Mouse (Mus musculus) 3134 (cell line): ENCODE data around the gene Bzw2.
"Not testable (repeated sequence)": the region's sequence is repeated elsewhere in the genome, so short reads cannot be mapped to it uniquely, and the experiment has no call there.

Experiments used
- DNase-seq: peaks from one replicate; pipeline ENCODE4 v3.0.0-alpha.2; 2011; ENCODE audit warnings: low spot score; ENCODE audit not compliant: insufficient read length; ENCODE audit errors: extremely low read depth

Bzw2 gene

DNA sequence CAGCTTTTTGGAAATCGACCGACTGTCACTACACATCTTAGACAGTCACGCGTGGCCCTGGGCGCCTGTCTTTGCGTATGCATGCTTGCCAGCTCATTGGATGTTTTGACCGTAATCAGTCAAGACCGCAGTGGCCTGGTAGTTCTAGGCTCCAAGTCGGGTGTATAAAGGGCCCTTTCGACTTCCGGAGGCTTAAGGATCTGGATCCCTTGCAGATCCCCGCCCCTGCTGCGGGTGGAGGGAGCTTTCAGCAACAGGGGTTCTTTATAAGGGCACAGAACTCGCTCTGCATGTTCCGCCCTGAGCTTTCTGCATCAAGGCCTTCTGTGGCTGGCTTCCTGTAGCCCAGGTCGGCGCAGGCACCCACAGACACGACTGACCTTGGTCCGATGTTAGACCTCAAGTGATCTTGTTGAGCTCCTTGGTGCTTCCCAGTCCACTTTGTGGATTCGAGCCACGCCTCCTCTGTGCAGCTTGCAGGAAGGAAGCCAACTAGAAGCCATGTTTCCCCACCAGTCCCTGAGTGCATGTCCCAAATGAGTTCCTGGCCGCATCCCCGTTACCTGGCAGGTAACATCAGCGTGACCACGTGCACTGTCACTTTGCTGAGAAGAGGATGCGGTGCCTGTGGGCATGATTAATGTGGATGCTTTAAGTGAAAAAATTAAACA, at the start of gene Bzw2:
Gene Bzw2, minus strand, starts transcription at position 443 of the 671 bp plus-strand sequence.
- peak; percentile 88 for DNase-seq

DNA sequence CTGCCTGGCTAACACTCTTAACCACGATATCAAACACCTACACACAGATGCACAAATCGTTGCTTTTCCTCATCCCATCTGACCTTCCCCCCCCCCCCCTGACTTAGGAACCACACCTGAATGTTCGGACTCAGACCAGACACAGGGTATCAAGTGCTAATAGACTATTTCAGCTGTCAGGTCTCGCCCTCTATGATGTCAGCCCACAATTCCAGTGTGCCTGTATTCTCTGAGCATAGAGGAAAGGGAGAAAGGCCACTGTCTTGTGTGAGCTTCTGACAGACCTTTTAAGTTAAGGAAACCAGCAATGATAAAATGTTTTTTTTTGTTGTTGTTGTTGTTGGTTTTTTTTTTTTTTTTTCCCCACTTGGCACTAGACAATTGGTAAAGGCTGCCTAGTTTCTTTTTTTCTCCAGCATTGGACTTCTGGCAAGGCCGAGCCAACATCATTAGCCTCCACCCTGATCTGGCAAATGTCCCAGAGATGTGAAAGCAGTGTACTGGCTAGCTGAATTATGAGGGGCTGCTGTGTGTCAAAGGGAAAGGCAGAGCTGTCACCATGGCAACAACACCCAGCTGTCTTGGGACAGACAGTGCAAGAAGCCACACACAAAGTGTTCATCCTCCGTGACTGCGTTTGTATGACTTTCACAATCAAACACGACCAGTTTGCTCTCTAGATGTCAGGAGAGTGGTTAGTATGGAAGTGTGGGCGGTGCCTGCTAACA, 49.4 kb upstream of the Bzw2 start:
- DNase-seq, result no peak

DNA sequence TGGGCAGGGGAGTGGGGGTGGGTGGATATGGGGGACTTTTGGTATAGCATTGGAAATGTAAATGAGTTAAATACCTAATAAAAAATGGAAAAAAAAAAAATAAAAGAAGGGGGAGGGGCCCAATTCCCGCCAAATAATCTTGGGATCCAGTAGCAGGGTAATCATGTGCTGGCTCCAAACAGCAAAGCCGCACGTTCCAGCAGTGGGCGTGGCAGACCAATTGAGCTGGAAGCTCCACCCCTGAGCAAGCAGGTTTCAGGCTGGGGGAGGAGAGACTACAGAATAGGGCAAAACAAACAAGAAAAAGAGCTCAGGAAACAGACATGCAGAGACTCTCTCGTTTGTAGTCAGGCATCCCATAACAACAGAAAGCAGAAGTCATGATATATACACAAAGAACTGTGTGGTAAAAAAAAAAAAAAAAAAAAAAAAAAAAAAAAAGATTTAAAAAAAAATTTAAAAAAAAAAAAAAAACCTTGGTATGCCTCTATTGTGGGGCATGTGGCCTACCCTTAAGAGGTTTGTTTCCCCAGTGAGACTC, 47.8 kb upstream of the Bzw2 start:
- DNase-seq, result not testable (repeated sequence)

DNA sequence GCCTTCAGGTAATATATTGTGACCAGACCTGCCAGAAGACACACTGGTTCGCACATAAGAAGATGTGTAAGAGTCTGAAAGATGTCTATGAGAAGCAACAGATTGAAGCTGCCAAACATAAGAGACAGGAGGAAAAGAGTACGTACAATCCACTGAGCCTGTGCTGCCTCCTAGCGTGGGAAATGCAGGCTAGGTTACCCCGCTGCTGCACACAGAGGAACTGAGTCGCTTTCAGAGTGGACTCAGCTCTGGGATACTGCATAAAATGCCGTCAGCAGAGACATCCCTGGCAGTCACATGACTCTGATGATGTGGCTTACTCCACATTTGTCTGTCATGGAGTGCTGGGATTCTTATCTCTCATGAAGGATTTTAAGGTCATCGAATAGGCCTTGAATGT, 37.1 kb upstream of the Bzw2 start:
- no peak for DNase-seq

DNA sequence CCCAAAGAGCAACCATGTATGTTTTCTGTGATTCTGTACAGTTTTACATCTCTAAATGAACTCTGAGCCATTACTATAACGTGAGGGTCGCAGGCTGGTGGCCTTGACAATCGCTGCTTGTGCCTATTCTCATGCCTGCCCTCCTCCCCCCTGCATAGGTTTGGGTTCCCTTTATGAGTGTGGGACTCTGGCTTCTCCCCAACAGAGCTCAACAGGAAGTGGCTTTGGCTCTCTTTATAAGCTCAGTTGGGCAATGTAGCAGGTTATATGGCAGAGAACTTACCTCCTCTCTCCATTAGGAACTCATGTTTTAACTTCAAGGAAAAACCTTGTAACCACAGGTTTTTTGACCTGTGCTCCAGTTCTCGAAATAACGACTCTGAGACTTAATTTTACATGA, 32.5 kb upstream of the Bzw2 start:
- DNase-seq, result no peak

DNA sequence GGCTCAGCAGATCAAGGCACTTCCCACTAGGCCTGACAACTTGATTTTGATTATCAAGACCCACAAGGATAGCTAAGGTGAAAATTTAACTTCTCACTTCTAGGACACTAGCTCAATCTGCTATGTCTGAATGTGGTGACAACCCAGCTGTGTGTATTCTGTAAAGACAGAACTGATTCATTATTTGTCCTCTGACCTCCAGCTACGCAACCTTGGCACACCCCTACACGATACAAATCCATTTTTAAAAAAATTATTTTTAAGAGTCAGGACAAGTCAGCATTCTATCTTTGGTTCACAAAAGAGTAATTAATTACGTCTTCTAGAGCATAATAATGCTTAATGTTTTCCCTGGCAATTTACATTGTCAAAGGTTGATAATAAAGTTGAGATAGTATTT, 31.7 kb upstream of the Bzw2 start:
- no peak for DNase-seq

DNA sequence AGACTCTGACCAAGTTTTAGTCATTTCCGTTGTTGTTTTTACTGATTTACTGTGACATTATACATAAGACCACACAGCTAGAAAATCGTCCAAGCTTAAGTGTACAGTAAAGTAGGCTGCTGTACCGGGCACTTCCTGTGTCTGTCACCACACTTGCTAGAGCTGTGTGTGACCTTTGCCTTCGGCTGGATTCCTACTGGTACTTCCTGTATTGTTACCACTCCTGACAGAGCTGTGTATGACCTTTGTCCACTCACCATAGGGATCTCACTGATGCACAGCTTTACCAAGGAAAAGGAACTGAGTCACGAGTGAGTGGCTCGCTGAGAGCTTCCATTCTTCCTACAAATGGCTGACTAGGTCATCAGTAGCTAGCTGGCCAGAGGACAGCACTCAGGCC, 29.2 kb upstream of the Bzw2 start:
- DNase-seq, result no peak

DNA sequence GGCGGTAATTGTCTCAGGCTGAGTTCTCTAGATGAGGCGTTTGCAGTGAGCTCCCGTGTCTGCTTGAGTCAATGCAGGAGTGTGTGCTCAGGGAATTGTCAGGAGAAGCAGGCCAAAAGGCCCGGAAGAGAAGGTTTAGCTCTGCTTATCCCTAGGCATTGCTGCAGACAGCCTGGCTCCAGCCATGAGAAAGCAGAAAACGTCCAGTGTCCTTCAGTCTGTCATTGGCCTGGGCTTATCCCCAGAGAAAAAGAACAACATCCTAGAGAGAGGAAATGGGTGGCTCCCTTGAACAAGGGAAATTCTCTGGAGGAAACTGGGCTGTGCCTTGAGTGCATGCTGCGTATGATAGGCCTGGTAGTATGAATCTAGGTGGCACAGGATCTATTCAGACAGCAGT, 24.7 kb upstream of the Bzw2 start:
- DNase-seq, result no peak

DNA sequence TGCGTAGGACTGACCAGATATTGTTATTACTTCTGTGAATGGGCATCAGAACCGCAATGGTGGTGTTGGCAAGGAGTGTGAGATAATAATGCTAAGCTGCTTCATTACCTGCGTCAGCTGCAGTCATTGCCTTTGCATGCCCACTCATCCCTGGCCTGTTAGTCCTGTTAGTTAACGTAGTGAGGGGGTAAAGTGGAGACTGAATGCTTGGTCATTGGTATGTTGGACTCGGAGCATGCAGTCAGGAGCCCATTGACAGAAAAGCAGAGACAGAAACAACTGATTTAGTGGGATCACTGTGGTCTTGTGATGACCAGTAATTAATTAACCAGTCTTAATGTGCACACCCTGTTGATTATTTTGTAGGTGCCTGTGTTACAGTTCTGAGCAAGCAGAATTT, 19.3 kb upstream of the Bzw2 start:
- DNase-seq, result no peak

DNA sequence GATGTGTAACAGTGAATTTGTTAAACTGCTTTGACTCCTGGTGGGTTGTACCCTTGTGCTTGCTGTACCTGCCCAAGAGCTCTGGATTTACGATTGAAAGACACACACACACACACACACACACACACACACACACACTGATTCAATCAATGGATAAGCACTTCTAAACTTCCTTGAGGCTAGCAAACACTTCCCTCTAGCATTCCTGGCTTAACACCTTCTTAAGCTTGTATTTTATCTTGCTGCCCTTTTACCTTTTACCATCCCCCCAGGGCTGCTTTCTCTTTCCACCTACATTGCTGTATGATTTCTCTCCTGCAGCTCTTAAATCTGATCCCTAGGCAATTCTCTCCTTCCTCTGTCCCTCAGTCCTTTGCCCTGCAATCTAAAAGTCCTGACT, 7.4 kb upstream of the Bzw2 start:
- DNase-seq, result no peak

DNA sequence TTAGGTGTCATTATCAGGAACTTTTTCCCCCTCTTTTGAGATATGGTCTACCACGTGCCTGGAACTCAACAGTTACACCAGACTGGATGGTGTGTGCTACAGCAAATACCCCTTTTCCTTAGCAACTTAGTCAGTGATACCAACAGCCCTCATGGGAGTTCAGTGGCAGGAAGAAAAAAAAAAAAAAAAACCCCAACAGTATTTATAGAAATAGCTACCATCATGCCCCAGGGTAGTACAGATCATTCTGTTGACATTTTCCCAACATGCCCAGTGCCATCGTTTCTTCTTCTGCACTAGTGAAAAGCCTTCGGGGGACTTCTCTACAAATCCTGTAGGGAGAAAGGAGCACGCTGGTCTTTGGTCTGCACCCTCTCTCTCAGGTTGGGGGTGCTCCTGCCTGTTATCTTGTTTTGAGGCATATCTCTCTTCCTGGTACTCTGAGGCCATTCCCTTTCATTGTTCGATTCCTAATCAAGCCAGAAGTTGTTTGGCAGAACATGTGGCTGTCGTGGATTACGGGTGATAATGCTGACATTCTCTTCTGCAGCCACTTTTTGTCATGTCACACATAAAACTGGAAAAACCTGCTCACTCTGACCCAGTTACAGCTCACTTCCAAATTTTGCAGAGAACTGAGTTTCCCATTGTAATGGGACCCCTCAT, 6.4 kb upstream of the Bzw2 start:
- DNase-seq, result no peak

DNA sequence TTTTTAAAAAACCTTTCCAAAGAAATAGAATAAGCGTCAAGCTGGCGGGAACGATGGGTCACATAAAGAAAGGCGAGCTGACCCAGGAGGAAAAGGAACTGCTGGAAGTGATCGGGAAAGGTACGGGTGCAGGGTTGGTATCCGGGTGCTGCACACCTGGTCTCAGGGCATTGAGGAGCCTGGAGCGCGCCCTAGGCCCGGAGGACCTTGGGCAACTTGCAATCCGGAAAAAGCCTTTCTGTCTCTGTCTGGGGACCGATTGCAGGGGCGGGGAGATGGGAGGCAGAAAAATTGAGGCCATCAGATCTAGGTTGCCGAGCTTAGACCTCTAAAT, 609 bp downstream of the Bzw2 start:
- no peak for DNase-seq

DNA sequence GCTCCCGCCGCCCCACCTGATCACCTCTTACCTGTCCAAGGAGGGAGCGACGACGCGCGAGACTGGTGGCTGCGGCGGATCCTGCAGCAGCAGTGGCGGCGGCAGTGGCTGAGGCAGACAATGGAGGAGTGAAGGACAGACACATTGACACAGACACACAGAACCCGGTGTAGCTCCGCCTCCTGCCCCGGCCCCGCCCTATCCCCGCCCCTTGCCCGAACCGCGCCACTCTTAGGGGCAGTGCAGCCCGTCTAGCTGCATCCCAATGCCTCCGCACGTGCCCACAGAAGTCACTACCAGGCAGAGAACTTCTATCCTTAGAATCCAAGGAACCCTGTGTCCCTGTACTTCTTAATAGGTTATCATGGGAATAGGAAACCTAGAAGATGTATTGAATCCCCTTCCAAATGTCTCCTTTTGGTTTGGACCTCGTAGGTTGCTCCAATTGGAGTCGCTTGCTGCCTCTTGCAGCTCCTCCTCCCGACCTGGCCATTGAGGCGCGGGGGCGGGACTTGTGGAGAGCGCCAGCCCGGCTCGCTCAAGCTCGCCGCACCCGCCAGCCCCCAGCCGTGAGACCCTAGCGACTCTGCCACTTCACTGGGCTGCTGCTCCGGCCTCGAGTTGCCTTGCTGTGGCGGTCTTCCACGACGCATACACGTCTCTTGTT, 1.1 kb downstream of the Bzw2 start, which contains the start of gene Ankmy2:
Gene Ankmy2, plus strand, starts transcription at position 478 of the 667 bp plus-strand sequence.
- peak; percentile 89 for DNase-seq

DNA sequence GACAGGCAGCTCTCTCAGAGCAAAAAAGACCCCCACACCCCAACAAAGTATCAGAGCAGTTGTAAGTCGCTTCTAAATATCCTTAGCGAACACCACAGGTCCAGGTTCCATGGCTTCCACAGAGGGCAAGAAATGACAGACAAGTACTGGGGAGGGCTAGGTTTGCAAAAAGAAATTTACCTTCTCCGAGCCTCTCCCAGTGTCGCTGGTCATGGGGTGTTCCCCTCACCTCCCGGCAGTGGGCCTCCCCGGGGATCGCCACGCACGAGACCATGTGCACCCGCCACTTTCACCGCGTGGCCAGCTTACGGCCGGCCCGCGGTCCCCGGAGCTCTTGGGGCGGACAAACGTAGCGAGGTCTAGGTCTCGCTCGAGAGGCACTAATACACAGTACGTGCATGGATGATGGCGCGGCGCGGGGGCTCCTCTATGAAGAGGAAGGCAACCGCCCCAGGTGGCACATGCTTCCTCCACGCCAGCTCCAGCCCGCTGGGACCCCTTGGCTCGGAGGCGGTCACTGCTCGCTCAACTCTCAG, 1.7 kb downstream of the Bzw2 start:
- no peak for DNase-seq

DNA sequence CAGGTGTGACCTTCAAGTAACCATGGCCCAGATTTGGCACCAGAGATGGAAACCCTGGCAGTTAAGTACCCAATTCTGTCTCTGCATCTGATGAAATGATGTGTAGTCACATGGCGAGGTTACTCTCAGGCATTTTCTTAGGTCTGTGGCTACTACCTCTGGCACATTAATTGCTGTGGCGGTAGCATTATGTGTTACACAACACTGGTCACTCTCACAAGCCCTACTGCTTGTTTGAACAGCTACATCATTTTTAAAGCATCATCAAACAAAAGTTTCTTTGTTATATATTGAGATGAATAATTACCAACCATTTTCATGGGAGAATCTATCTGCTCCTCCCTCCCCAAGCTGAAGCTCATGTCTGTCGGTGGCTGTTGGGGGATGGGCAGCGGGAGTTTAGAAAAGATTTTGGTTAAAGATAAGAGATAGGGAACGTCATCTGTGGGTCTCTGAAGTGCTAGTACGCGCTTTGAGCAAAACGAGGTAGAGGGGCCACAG, 2.7 kb downstream of the Bzw2 start:
- peak; percentile 27 for DNase-seq

DNA sequence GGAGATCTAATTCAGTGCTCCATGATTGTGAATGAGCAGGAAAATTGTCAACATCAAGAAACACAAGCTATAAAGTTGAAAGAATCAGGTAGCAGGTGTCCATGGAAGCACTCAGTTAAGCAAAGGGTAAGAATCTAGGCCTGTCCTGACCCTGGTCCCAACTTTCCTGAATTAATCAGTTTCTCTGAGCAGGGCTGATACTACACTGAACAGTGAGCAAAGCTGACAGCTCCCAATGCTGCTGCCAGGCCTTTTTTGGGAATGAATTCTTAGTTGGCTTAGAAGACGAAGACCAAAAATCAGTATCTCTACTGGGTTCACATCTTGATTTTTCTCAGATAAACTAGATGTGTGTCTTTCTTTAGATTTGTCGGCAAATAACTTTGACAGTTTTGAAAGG, 7.1 kb downstream of the Bzw2 start:
- no peak for DNase-seq

DNA sequence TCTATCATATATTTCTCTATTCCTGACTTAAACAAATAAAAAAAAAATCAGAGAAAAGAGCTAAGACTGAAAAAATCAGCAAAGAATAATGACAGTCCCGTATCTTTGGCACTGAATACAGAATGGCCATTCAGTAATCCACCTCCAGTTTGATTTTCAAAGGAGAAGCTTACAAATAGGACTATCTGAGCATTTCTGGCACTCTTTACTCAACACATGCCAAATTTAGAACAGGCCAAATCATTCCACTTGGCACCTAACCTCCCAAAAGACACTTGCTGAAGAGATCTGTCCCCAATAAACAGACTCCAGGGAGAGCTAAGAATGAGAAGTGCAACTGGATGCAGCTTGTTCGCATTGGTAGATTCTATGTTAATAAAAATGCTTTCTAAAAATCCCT, 7.6 kb downstream of the Bzw2 start:
- DNase-seq, result no peak

DNA sequence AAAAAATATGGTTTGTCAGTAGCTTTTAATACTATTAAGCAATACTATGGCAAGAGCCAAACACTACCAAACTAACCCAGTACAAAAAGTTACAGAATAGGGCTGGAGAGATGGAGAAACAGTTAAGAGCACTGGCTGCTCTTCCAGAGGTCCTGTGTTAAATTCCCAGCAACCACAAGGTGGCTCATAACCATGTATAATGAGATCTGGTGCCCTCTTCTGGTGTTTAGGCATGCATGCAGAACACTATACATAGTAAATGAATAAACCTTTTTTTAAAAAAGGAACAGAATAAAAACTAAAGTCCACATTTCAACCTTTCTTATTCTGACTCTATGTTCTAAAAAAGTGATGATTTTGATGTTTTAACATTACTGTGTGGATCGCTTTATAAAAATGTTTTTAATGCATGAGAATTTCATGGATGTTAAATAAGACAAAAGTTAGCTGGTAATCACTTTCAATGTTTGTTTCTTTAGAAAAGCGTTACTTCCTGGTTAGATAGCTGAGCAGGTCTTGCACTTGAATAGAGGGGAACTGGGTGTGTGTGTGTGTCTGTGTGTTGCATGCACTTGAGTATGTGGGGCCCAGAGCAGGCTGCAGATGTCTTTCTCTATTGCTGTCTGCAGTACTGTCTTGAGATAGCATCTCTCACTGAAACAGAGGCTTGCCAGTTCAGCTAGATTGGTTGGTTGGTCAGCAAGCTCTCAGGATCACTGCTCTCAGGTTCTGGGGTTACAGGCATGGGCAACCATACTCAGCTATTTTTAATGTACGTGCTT, 11.5 kb downstream of the Bzw2 start:
- no peak for DNase-seq

DNA sequence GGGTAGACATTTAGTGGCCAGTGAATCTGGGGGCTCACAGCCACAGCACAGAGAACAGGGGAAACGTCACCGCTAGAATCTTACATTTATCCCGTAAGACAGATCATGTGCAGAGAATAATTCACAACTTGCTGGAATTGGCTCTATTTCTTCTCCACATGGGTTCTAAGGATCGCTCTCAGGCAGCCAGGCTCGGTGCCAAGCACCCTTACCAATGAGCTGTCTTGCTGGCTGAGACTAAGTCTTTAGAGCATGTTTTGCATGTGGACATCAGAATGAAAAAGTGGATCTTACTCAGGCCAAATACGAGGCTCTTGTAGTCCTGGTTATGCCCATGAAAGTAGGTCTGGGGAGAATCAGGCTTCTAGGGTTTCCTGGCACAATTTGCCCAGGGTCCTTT, 17.5 kb downstream of the Bzw2 start:
- DNase-seq, result no peak

DNA sequence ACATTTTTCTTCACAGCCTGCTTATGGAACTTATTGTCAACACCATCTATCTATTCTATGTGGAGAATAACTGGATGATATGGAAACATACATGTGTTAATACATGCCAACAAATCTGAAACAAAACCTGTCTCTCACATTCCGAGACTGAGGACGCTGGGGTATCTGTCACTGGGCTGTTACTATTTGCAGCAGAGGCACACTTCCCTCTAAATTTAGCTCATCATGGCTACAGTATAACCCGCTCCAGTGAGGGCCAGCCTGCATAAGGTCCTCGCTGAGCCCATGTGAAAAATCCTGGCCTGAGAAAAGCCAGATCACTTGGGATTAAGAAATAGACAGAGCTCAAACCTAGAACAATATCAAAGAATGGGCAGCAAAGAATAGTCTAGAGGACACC, 20.7 kb downstream of the Bzw2 start:
- no peak for DNase-seq
